Mouse (Mus musculus) urinary bladder, postnatal 14 days (tissue): Measurements from ENCODE around the gene Guca2a.
"Not testable (repeated sequence)": the region's sequence is repeated elsewhere in the genome, so short reads cannot be mapped to it uniquely, and the experiment has no call there.

Experiments
- DNase-seq: peaks from one replicate; pipeline ENCODE4 v3.0.0; 2021; ENCODE audit warnings: low spot score

Gene Guca2a

GRCm38 (mm10) chr4:119637176-119637845 is at the start of gene Guca2a:
Gene Guca2a (plus strand): TSS chr4:119637704.
- DNase-seq, result peak; percentile 78

DNA sequence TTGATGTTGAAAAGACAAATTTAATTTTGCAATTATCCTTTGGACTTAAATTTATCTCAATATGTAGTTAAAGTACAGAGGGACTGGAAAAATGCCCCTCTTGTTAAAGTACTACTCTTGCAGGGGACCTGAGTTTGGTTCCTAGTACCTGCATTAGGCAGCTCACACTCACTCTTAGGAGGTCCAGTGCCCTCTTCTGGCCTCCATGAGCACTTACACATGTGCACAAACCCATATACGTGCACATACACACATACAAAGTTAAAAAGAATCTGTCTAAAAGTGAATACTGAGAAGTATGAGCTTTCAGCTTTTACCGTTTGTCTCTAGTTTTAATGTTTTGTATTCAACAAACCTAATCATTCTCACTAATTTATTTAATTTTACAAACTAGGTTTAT is 49.5 kb upstream of the Guca2a start:
- no peak for DNase-seq

- DNase-seq, result no peak
Measured at GRCm38 (mm10) chr4:119589423-119589822, 48.1 kb upstream of the Guca2a start.

GRCm38 (mm10) chr4:119590027-119590426 is 47.5 kb upstream of the Guca2a start:
- no peak for DNase-seq

- DNase-seq, result no peak
Measured at GRCm38 (mm10) chr4:119592479-119592878, 45.0 kb upstream of the Guca2a start.

GRCm38 (mm10) chr4:119594331-119594730 is 43.2 kb upstream of the Guca2a start:
- no peak for DNase-seq

DNA sequence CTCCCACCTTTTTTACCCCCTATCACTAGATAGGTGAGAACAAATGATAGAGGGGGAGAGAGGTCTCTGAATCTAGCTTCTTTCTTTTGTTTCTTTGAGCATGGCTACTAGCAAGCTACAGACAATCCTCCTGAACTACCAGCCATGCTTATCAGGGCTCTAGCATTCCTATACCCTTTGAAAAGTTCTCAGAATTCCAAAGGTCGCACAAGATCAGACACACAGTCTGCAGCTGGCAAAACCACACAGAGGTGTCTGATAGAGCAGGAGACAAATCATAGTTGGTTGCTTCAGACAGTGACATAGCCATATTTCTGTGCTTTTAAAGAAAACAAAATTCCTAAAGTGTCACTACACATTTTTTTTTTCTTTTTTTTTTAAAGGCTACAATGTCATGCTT is 37.9 kb upstream of the Guca2a start:
- DNase-seq, result no peak

GRCm38 (mm10) chr4:119609488-119609887 is 28.0 kb upstream of the Guca2a start:
- DNase-seq, result no peak

GRCm38 (mm10) chr4:119614078-119614477 is 23.4 kb upstream of the Guca2a start:
- no peak for DNase-seq

- no peak for DNase-seq
Measured at GRCm38 (mm10) chr4:119614724-119615123, 22.8 kb upstream of the Guca2a start.

- DNase-seq, result no peak
Measured at GRCm38 (mm10) chr4:119626081-119626645, 11.3 kb upstream of the Guca2a start.

DNA sequence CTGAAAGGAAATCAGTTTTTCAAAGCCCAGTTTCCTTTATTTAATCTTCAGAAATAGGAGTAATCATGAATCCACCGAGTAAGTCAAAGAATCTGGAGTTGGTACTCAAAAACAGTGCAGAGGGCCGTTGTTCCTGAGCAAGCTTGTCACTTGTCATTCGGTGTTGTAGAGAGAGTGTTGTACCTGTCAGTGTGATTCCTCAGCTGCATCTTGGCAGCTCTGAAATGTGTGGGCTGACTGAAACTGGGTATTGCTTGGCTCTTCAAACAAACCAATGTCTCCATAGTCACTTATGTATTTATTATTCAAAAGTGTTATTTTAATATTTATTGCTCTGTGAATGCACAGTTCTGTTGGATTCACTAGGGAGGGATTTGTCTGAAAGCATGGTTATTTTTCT is 10.6 kb upstream of the Guca2a start:
- no peak for DNase-seq

- no peak for DNase-seq
Measured at GRCm38 (mm10) chr4:119627317-119627716, 10.2 kb upstream of the Guca2a start.

DNA sequence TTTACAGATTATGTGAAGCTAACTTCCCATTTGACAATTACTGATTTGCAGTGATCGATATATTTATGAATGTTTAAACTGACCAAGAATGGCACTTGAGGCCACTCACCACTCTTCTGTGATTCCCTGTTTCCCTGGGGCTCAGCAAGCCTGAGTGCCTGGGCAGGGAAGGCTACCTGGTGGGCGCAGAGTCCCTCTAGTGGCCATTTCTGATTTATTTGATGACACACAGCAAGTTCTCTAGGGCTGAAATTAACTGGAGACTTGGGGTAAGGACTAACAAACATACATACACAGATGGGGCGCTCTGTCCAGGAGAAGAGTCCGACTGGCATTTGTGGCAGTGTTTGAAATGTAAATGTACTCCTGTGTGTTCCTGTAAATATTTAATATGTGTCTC is 9.1 kb upstream of the Guca2a start:
- DNase-seq, result not testable (repeated sequence)

DNA sequence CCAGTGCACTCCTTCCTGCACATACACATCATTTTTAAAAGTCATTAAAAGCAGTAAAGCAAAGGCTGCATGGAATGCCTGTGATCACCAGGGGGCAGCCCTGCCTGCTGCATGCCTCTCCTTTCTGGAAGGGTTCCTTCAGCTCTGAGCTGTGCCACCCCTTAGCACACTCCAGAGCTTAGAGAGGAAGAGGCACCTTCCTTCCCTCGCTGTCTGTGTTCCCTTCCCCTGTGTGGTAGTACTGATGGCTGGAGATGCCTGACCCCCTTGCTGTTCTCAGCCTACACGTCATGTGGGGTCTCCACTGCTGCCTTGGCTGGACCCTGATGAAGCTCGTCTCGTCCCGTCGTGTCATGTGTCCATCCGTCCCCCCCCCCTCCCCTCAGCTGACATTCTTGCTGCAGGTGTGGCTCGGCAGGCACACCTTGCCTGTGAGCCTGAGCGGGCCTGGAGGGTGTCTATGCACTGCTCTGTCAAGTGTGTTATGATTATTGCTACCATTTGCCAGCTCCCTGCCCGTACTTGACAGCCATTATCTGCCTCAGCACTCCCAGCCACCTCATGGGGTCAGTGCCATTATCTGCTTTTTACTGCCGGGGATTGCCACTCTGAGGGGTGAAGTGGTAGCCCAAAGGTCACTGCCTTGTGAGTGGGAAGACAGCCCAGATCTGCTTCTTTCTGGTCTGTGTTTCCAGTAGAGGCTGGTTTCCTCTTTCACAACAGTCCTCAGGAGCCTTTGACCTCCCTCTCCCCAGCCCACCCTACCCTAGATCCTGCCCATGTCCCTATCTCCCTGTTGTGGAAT is 6.2 kb upstream of the Guca2a start:
- peak; percentile 63 for DNase-seq

DNA sequence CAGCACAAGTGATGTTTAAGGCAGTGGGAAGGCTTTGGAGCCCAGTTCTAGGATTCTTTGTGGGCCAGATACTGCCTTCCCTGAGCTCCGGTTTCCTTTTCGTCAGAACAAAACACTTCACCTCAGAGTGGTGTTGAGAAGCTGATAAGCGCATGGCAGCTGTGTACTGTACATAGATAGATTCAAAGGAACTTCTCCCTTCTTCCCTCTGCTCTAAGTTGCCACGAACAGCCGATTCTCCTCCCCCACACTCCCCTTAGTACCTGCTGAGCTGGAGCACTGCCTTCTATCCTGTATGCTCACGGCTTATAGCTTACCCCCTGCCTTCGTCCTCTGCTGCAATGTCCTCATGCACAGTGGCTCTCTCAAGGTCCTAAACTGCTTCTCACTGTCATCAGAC is 4.8 kb upstream of the Guca2a start:
- no peak for DNase-seq

- no peak for DNase-seq
Measured at GRCm38 (mm10) chr4:119633342-119633741, 4.2 kb upstream of the Guca2a start.

GRCm38 (mm10) chr4:119633948-119634347 is 3.6 kb upstream of the Guca2a start:
- DNase-seq, result no peak

GRCm38 (mm10) chr4:119634908-119635660 is 2.4 kb upstream of the Guca2a start:
- no peak for DNase-seq

- DNase-seq, result no peak
Measured at GRCm38 (mm10) chr4:119635686-119636085, 1.8 kb upstream of the Guca2a start.

DNA sequence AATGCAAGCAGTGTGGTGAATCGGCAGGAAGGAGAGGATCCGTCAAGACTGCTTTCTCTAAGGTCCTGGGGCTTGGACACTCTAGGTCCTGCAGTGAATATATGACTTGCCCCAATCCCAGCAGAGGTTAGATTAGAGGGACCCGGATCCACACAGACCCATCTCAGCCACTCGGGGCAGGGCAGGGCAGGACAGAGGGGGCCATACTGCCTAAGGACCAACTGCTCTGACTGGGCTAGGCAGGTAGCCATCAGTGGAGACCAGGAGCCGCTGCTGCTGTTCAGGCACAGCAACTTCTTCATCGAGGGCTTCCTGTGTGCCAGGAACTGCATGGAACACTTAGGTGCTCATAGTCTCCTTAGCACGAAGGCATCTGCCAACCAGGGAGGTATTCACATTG is 773 bp upstream of the Guca2a start:
- DNase-seq, result no peak

DNA sequence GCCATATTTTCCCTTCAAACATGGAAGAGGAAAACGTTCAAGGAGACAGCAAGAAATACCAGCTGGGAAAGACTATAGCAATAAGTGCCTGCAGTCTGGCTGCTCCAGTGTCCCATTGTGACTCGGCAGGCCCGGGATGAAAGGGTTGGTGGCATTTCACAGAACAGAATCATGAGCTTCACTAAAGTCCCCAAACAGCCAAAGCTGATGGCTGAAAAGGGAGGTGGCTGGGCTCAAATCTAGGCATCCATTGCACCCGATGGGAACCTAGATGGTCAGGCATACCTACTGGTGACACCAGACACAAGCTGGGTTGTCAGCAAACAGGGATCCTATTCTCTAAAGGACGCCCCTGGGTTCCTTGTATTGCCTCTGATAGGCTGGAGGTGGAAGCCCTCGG is 442 bp downstream of the Guca2a start:
- DNase-seq, result no peak

DNA sequence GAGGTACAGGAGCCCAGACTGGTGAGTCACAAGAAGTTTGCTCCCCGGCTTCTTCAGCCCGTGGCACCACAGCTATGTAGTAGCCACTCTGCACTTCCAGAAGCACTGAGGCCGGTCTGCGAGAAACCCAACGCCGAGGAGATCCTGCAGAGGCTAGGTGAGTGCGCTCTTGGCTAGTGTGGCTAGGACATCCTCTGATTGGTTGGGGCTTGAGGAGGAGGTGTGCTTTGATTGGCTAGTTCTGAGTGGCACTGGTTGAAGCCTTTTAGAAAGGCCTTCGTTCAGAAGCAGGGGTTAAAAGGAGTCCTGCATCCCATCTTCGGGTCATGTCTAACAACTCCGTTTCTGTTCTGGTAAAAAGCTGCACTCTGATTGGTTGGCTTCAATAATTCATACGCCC is 1.2 kb downstream of the Guca2a start:
- DNase-seq, result no peak
